Mouse (Mus musculus) ES-Bruce4 (cell line): ENCODE results near the gene Aven. TPM values are rescaled to one million over a fixed set of nuclear protein-coding genes. Genes with fewer than 3 reads are reported as not detected.

Experiments used
- H3K27ac ChIP-seq: 2 replicates; pipeline ENCODE4 v1.5.1; 2012; ENCODE audit warnings: low read length, inconsistent platforms; ENCODE audit not compliant: insufficient read depth
- H3K27me3 ChIP-seq: 2 replicates; pipeline ENCODE4 v1.6.1; 2012; ENCODE audit warnings: mild to moderate bottlenecking, low read length, inconsistent platforms; ENCODE audit not compliant: control insufficient read depth, poor library complexity, insufficient read depth, severe bottlenecking
- H3K36me3 ChIP-seq: 2 replicates; pipeline ENCODE4 v1.6.1; 2012; ENCODE audit warnings: inconsistent platforms, mild to moderate bottlenecking, low read length, moderate library complexity; ENCODE audit not compliant: control insufficient read depth, poor library complexity, insufficient read depth, severe bottlenecking
- H3K4me1 ChIP-seq: one replicate; pipeline ENCODE4 v1.8.1; 2011; ENCODE audit warnings: low read length; ENCODE audit not compliant: control insufficient read depth, insufficient read depth
- H3K4me3 ChIP-seq: 2 replicates; pipeline ENCODE4 v1.5.1; 2011; ENCODE audit warnings: low read depth, mild to moderate bottlenecking, low read length
- H3K9ac ChIP-seq: 2 replicates; pipeline ENCODE4 v1.6.1; 2012; ENCODE audit warnings: low read depth, mild to moderate bottlenecking, inconsistent platforms; ENCODE audit not compliant: poor library complexity, severe bottlenecking
- H3K9me3 ChIP-seq: replicated peaks from 2 replicates; pipeline ENCODE4 v1.6.1; 2012; ENCODE audit warnings: mild to moderate bottlenecking, low read length, inconsistent platforms; ENCODE audit not compliant: control insufficient read depth, poor library complexity, insufficient read depth, severe bottlenecking
- CTCF ChIP-seq: IDR thresholded peaks from one replicate; pipeline ENCODE4 v1.8.1; 2011; ENCODE audit warnings: low read depth, low read length
- EP300 ChIP-seq: IDR thresholded peaks from 2 replicates; pipeline ENCODE4 v1.6.1; 2011; ENCODE audit warnings: low read depth, low read length; ENCODE audit not compliant: insufficient read depth
- POLR2A ChIP-seq: IDR thresholded peaks from one replicate; pipeline ENCODE4 v1.8.1; 2011; ENCODE audit warnings: low read length; ENCODE audit not compliant: insufficient read depth
- polyA plus RNA-seq: library from polyadenylated mRNA; stranded (reverse); fragments of >200 nt; gene quantifications from 2 replicates; pipeline ENCODE4 v1.2.4, GENCODE M21; 2011; ENCODE audit warnings: low read depth; ENCODE audit not compliant: missing spikeins, insufficient read depth, insufficient read length

Aven gene
- polyA plus RNA-seq, 1 experiment, result 16.2 TPM

- Histone ChIP-seq H3K4me3 (no peak overlapping the region), H3K27ac (no peak overlapping the region), H3K9ac (no peak overlapping the region), H3K27me3 (no peaks in the 10 kb centered on the region), H3K36me3 (no peaks in the 10 kb centered on the region), H3K9me3 (no peaks in the 10 kb centered on the region), H3K4me1 (no peaks in the 10 kb centered on the region)
- TF ChIP-seq EP300, result no peak
- TF ChIP-seq POLR2A, result no peak
- no peak for TF ChIP-seq CTCF
Measured at GRCm38 (mm10) chr2:112565060-112565459, 72.3 kb downstream of the Aven start.

GRCm38 (mm10) chr2:112566290-112567085 is 73.7 kb downstream of the Aven start:
- H3K27me3 ChIP-seq, result no peaks in the 10 kb centered on the region
- TF ChIP-seq POLR2A (no peak), CTCF (no peak), EP300 (no peak)

GRCm38 (mm10) chr2:112567786-112568185 is 75.0 kb downstream of the Aven start:
- no peak overlapping the region for H3K9ac ChIP-seq
- no peaks in the 10 kb centered on the region for H3K9me3 ChIP-seq
- H3K27ac ChIP-seq, result no peak overlapping the region
- no peaks in the 10 kb centered on the region for H3K36me3 ChIP-seq
- no peak overlapping the region for H3K4me3 ChIP-seq
- TF ChIP-seq CTCF, result no peak
- TF ChIP-seq EP300, result no peak
- no peak for TF ChIP-seq POLR2A
- H3K27me3 ChIP-seq, result no peaks in the 10 kb centered on the region
- no peaks in the 10 kb centered on the region for H3K4me1 ChIP-seq

More at GRCm38 (mm10) chr2:112566290-112567085, 73.7 kb downstream of the Aven start:
- Histone ChIP-seq H3K4me3 (no peak overlapping the region), H3K9ac (no peak overlapping the region), H3K9me3 (no peaks in the 10 kb centered on the region), H3K4me1 (no peaks in the 10 kb centered on the region), H3K36me3 (no peaks in the 10 kb centered on the region), H3K27ac (no peak overlapping the region)

GRCm38 (mm10) chr2:112590985-112591384 is 98.2 kb downstream of the Aven start:
- Histone ChIP-seq H3K27ac (no peak overlapping the region), H3K4me1 (peaks cover 2% of the 10 kb centered on the region), H3K36me3 (no peaks in the 10 kb centered on the region), H3K9ac (no peak overlapping the region), H3K4me3 (no peak overlapping the region), H3K9me3 (no peaks in the 10 kb centered on the region), H3K27me3 (no peaks in the 10 kb centered on the region)
- TF ChIP-seq POLR2A (no peak), EP300 (no peak), CTCF (no peak)

GRCm38 (mm10) chr2:112591451-112591871 is 98.7 kb downstream of the Aven start:
- H3K36me3 ChIP-seq, result no peaks in the 10 kb centered on the region
- no peak overlapping the region for H3K4me3 ChIP-seq
- peaks cover 2% of the 10 kb centered on the region for H3K4me1 ChIP-seq
- no peaks in the 10 kb centered on the region for H3K27me3 ChIP-seq
- H3K27ac ChIP-seq, result no peak overlapping the region
- no peak overlapping the region for H3K9ac ChIP-seq
- TF ChIP-seq CTCF, result no peak
- TF ChIP-seq EP300, result no peak
- no peak for TF ChIP-seq POLR2A
- H3K9me3 ChIP-seq, result no peaks in the 10 kb centered on the region

GRCm38 (mm10) chr2:112593322-112593721 is 100.6 kb downstream of the Aven start:
- no peaks in the 10 kb centered on the region for H3K27me3 ChIP-seq
- no peak overlapping the region for H3K4me3 ChIP-seq
- H3K9me3 ChIP-seq, result no peaks in the 10 kb centered on the region
- H3K27ac ChIP-seq, result no peak overlapping the region
- TF ChIP-seq EP300 (no peak), POLR2A (no peak)
- H3K36me3 ChIP-seq, result no peaks in the 10 kb centered on the region
- peaks cover 2% of the 10 kb centered on the region for H3K4me1 ChIP-seq
- no peak overlapping the region for H3K9ac ChIP-seq
